Mouse (Mus musculus) left cerebral cortex, postnatal 36 days (tissue): ENCODE results near the gene Foxf2. TPM values are rescaled to one million over a fixed set of nuclear protein-coding genes. Genes with fewer than 3 reads are reported as not detected.

Source experiments
- DNase-seq, 2 experiments: peaks; one replicate each; pipeline ENCODE4 v3.0.0; 2021 to 2022; ENCODE audit warnings: low spot score in 2 of 2, mixed read lengths in 1 of 2
- intact Hi-C: fragments of 180-260 bp; cut with DNase I; formaldehyde crosslinking; loops from one replicate; pipeline ENCODE4 v1.15.1; 2025
- total RNA-seq, 2 experiments: library from RNA; stranded (reverse); gene quantifications; 2 replicates each; pipeline ENCODE4 v1.2.3; 2021

Foxf2 gene
- total RNA-seq, 2 experiments from 2014 or later = 5.5 TPM

- intact Hi-C loops = loop anchor here (10.0 kb wide), 1 partner anchor 728 kb away; no protein-coding TSS in a partner anchor
- DNase-seq = no peak
These were observed 2.3 kb upstream of the Foxf2 start for GRCm38 (mm10) chr13:31623291-31623690.

DNA sequence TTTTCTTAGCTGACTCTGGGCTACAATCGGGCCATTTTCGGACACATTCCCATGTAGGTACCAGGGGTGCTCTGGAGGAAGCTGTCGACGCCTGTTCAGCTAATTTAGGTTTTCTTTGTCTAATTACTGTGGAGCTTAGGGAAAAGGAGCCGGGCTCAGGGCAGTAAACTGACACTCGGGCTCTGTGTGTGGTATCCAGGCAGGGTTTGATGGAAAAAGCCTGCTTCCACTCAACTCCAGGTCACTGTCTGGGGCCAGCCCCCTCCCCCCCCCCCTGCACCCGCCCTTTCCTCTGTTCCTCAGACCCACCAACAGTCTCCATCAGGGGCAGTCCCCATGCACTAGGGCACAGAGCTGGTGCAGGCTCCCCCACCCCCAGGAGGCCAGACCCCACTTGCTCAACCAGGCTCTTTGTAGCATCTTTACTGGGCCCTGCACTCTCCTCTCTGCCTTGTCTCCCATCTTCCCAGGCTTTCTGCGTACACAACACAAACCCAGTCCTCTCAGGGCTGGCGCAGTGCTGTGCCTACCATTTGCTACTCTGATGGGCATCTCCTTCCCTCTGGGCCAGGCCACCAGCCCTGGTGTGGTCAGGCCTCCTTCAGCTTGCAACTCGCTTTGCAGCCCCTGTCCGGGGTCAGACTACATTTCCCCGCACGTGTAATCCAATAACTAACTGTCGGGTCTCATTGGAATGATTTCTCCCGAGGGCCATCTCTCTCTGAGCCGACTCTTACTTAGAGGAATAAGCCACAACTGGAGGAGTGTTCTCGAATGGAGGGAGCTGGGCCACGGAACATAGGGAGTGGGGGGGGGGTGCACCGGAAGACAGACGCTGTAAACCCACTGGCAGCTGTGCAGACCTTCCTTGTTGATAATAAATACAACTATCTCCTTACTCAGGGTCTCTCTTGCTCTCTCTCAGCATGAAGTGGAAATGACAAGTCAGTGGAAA, 1.4 kb upstream of the Foxf2 start:
- no peak for DNase-seq
- intact Hi-C loops = loop anchor here (10.0 kb wide), 1 partner anchor 729 kb away; no protein-coding TSS in a partner anchor

- no peak for DNase-seq
- intact Hi-C loops = loop anchor here (5.0 to 10.0 kb wide), 3 partner anchors 177 to 730 kb away; no protein-coding TSS in a partner anchor
These were observed 667 bp upstream of the Foxf2 start for GRCm38 (mm10) chr13:31624966-31625332.

DNA sequence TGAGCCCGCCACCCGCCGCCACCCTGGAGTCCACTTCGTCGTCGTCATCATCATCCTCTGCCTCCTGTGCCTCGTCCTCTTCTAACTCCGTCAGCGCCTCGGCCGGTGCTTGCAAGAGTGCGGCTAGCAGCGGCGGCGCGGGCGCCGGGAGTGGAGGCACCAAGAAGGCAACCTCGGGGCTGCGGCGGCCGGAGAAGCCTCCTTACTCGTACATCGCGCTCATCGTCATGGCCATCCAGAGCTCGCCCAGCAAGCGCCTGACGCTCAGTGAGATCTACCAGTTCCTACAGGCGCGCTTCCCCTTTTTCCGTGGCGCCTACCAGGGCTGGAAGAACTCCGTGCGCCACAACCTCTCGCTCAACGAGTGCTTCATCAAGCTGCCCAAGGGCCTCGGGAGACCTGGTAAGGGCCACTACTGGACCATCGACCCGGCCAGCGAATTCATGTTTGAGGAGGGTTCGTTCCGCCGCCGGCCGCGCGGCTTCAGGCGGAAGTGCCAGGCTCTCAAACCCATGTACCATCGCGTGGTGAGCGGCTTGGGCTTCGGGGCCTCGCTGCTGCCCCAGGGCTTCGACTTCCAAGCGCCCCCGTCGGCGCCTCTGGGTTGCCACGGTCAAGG, 676 bp downstream of the Foxf2 start:
- intact Hi-C loops = loop anchor here (5.0 to 10.0 kb wide), 3 partner anchors 176 to 731 kb away; no protein-coding TSS in a partner anchor

DNA sequence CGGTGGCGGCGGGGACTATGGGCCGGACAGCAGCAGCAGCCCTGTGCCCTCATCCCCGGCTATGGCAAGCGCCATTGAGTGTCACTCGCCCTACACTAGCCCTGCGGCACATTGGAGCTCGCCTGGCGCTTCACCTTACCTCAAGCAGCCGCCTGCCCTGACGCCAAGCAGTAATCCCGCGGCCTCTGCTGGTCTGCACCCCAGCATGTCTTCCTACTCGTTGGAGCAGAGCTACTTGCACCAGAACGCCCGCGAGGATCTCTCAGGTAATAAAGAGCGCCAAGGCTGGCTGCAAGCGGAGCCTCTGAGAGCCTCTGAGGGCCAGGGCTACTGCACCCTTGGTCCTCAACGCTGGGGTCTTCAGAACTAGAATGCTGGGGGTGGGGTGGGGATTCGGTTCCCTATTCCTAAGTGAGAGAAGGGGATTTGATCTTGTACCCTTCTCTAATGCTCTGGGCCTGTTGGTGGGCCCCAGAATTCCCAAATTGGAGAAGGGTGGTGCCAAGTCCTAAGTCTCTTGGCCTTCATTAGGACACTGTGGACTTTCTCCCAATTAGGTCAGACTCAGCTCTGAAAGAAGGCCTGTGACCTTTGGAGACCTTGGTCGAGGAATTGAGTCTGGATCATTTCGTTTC, 1.5 kb downstream of the Foxf2 start:
- intact Hi-C loops = loop anchor here (5.0 to 10.0 kb wide), 3 partner anchors 175 to 732 kb away; no protein-coding TSS in a partner anchor

More for the DNA sequence above, 676 bp downstream of the Foxf2 start:
- DNase-seq = no peak

GRCm38 (mm10) chr13:31627864-31628690, 2.5 kb downstream of the Foxf2 start:
- no peak for DNase-seq
- intact Hi-C loops = loop anchor here (5.0 to 10.0 kb wide), 3 partner anchors 174 to 733 kb away; no protein-coding TSS in a partner anchor

More for the DNA sequence above, 1.5 kb downstream of the Foxf2 start:
- no peak for DNase-seq

DNA sequence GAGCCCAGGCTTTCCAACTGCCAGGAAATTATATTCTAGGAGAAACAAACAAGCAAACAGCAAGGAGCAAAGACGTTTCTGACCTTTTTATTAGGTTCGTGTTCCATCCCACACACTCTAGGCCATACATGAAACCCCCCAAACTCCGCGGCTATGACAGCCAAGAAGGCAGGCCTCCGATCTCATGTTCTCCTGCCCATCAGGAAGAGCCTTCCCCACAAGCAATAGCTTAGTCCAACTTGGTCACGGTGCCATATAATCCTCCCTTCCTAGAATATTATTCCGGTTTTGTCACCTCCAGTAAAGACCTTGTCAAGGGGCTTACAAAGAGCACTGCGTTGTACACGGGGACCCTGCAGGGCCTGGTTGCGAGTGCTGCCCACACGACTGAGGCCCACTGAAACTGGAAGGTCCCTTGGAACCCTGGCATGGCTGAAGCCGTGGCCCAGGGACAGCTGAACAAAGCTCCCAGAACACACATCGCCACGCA, 3.1 kb downstream of the Foxf2 start:
- intact Hi-C loops = loop anchor here (5.0 to 10.0 kb wide), 3 partner anchors 174 to 734 kb away; no protein-coding TSS in a partner anchor
- no peak for DNase-seq

DNA sequence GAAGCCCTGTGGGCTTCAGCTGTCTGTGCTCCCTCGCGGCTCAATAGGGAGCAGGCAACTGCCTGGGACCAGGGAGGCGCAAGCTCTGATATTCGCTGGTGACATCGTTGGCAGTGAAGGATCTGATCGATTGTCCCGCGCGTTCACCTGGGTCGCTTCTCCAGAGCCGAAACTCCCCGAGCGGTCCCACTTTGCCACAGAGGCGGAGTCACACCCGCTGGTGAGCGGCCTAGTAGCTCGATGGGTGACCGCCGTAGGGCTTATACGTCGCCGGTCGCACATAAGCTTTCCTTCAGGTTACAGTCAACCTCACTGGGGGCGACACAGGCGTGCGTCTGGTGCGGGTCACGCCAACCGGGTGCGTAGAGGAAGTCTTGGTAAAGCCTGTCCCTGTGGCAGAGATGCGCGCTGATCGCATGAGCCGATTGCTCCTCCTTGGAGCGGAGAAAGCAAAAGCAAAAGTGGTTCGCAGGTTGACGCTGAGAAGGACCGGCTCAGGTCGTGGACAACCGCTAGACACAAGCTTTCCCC, 3.8 kb downstream of the Foxf2 start:
- no peak for DNase-seq
- intact Hi-C loops = loop anchor here (5.0 to 10.0 kb wide), 3 partner anchors 173 to 735 kb away; no protein-coding TSS in a partner anchor

GRCm38 (mm10) chr13:31630051-31630450, 4.4 kb downstream of the Foxf2 start:
- intact Hi-C loops = no loop called here
- no peak for DNase-seq

- intact Hi-C loops = no loop called here
- no peak for DNase-seq
These were observed 4.9 kb downstream of the Foxf2 start for GRCm38 (mm10) chr13:31630551-31630950.

GRCm38 (mm10) chr13:31631291-31631690, 5.7 kb downstream of the Foxf2 start:
- DNase-seq = no peak
- intact Hi-C loops = no loop called here

- no peak for DNase-seq
- intact Hi-C loops = no loop called here
These were observed 6.8 kb downstream of the Foxf2 start for GRCm38 (mm10) chr13:31632450-31632849.

DNA sequence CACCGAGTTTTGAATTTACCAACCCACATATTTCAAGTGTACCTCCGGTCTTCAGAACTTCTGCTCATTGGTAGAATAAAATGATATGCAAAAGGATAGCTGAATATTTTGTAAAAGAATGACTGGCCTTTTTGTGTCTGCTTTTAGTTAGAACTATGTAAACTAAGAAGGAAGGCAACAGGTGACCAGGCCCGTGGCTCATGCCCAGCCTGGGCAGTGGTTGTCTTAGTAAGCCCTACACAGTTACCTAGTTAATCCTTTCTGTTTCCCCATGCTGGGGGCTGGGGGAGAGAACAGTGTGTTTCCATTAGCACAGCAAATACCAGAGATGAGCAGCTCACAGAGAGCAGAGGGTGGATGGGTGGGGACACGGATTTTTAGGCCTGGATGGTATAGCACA, 7.6 kb downstream of the Foxf2 start:
- intact Hi-C loops = no loop called here
- DNase-seq = no peak

DNA sequence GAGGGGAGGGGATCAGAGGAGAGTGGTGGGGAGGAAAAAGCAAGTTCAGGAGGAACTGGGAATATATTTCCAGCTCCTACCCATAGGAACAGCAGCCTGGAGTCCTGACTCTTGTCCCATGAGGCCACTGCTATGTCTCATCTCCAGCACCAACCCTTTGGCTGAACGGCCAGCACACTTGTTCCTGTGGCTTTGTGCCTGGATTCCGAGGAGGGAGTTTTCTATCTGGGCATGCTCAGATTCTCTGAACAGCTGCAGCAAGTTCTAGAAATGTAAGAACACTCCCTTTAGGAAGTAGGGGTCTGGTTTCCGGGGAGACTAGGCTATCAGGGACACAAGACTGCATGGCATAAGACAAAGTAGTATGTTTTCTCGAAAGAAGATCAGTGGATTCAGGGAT, 9.9 kb downstream of the Foxf2 start:
- DNase-seq = no peak
- intact Hi-C loops = no loop called here

DNA sequence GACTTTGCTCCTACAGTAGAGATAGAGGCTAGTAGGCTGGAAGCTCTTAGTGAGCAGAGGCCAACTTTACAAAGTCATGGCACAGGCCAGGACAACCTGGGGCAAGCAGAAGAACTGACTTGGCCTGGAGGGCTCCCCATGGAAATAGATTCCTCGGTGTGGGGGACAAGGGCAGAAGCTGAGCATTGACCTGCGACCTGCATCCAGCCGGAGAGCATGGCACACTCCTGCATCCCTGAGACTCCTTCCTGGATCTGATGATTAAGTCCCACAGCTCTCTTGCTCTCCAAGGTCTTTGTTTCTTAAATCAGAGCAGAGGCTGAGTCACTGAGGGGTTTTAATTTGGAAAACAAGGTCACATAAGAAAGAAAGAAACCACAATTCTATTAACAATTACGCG, 15.9 kb downstream of the Foxf2 start:
- intact Hi-C loops = no loop called here
- DNase-seq = no peak

DNA sequence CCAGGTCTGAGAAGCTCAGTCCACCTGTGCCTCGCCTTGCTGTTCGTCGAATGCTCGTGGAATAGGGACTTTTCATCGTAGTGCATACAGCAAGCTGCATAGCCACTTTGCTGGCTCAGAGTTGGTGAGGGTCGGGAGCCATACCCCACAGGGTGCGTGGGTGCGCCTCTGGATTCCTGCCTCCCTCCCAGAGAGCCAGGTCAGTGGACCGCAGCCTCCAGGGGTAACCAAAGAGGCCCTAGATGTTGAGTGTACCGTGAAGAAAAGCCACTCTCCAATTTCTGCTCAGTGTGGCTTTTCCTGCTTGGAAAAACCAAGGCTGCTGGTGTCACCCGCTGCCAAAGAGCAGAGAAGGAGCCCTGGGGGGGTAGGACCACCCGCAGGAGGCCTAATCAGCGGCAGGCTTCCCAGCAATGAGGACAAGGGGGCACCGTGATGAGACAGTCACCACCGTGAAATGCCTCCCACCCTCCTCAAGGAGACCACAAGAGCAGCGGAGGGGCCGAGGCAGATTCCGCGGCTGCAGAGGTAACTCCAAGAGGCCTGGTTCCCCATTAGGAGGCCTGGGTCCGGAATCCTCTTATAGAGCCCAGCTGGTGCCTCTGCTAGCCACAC, 26.6 kb downstream of the Foxf2 start:
- DNase-seq = no peak
- intact Hi-C loops = loop anchor here (10.0 kb wide), 1 partner anchor 1087 kb away; no protein-coding TSS in a partner anchor

GRCm38 (mm10) chr13:31656249-31656648, 30.6 kb downstream of the Foxf2 start:
- intact Hi-C loops = loop anchor here (5.0 to 10.0 kb wide), 3 partner anchors 574 to 1091 kb away; no protein-coding TSS in a partner anchor
- no peak for DNase-seq

DNA sequence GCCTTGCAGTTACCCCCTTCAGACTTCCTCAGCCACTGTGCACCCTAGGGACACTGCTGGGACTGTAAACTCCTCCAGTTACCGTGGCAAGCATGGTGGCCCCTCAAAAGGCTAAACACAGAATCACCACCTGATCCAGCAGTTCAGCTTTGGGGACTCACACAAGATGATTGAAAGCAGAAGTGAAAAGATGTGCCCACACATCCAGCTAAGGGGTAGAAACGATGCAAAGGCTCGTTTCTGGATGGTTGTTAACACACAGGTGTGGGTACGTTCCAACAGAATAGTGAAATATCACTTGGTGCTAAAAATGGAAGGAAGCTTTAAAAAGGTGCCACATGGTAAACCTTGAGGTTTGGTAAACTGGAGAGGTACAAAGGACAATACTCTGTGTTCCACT, 32.6 kb downstream of the Foxf2 start:
- no peak for DNase-seq
- intact Hi-C loops = loop anchor here (5.0 to 10.0 kb wide), 3 partner anchors 576 to 1093 kb away; no protein-coding TSS in a partner anchor
